10 mouse cellular contexts compared by ENCODE assay signal in genomic region chr2:172477860-172478259, GRCm38 (mm10). TPM values are rescaled to one million over a fixed set of nuclear protein-coding genes. Genes with fewer than 3 reads are reported as not detected.
A peak's percentile ranks its signal among the peaks of the same experiment; 100 is the strongest.
DNase-seq lines count a peak whose midpoint lies in the region; ATAC-seq and TF ChIP-seq lines count a peak whose summit lies in the region.
"Had no signal": no experiment of that assay in that cellular context is flagged by ENCODE, and none has a peak within 500 bp of the region (broad histone marks: within the 10 kb centered on the region; RNA-seq: fewer than 3 reads in every experiment).

No protein-coding gene starts in this region.

- H3K4me1 ChIP-seq in hindbrain, postnatal 0 days (ENCODE audit: insufficient read depth, low read length), result no peaks in the 10 kb centered on the region
- H3K4me1 ChIP-seq in lung, adult 2 months (ENCODE audit: control insufficient read depth, insufficient read depth, low read length), result peaks cover 2% of the 10 kb centered on the region; the same call in 1 of the 2 replicates
- no peaks in the 10 kb centered on the region for H3K4me1 ChIP-seq in neural tube, embryonic 14.5 days (ENCODE audit: control insufficient read depth, insufficient read depth, low read length)
- H3K4me1 ChIP-seq: neural tube, embryonic 12.5 days had no signal

- no peaks in the 10 kb centered on the region for H3K9me3 ChIP-seq in hindbrain, postnatal 0 days (ENCODE audit: low read length)
- no peaks in the 10 kb centered on the region for H3K9me3 ChIP-seq in neural tube, embryonic 14.5 days (ENCODE audit: control insufficient read depth, low read length)
- H3K9me3 ChIP-seq: neural tube, embryonic 12.5 days had no signal

- H3K4me3 ChIP-seq in hindbrain, postnatal 0 days (ENCODE audit: low read length), result no peak overlapping the region
- H3K4me3 ChIP-seq in lung, adult 2 months (replicated peaks; ENCODE audit: extremely low read depth, low read depth, low read length), result no peak overlapping the region
- H3K4me3 ChIP-seq in neural tube, embryonic 14.5 days (ENCODE audit: low read depth, low read length), result no peak overlapping the region
- H3K4me3 ChIP-seq: neural tube, embryonic 12.5 days had no signal

- H3K4me2 ChIP-seq in hindbrain, postnatal 0 days (ENCODE audit: low read depth, low read length), result no peak overlapping the region
- no peak overlapping the region for H3K4me2 ChIP-seq in neural tube, embryonic 14.5 days (ENCODE audit: low read depth, low read length)
- H3K4me2 ChIP-seq: neural tube, embryonic 12.5 days had no signal

- no peak overlapping the region for H3K27ac ChIP-seq in hindbrain, postnatal 0 days
- no peak overlapping the region for H3K27ac ChIP-seq in neural tube, embryonic 14.5 days (ENCODE audit: low read depth, low read length)
- H3K27ac ChIP-seq: neural tube, embryonic 12.5 days had no signal

- H3K36me3 ChIP-seq in hindbrain, postnatal 0 days (ENCODE audit: insufficient read depth, low read length), result no peaks in the 10 kb centered on the region
- H3K36me3 ChIP-seq in neural tube, embryonic 14.5 days (ENCODE audit: control insufficient read depth, insufficient read depth, low read length), result no peaks in the 10 kb centered on the region
- H3K36me3 ChIP-seq: neural tube, embryonic 12.5 days had no signal

- no peaks in the 10 kb centered on the region for H3K27me3 ChIP-seq in hindbrain, postnatal 0 days (ENCODE audit: insufficient read depth, low read length)
- H3K27me3 ChIP-seq in neural tube, embryonic 14.5 days (ENCODE audit: control insufficient read depth, insufficient read depth, low read length), result no peaks in the 10 kb centered on the region
- H3K27me3 ChIP-seq: neural tube, embryonic 12.5 days had no signal

- ATAC-seq in activated CD4-positive, CD25-positive, alpha-beta regulatory T cell, adult 4 months, result peak; percentile 29
- peak; percentile 74; the same call in 1 of the 2 replicates for ATAC-seq in erythroid progenitor cell, adult 5-6 weeks (replicated peaks; ENCODE audit: low FRiP score, poor library complexity, severe bottlenecking)
- ATAC-seq in hindbrain, postnatal 0 days, result peak; percentile 53
- peak; percentile 38 for ATAC-seq in neural tube, embryonic 14.5 days (ENCODE audit: low read depth)

- peak; percentile 88 for TF ChIP-seq CTCF in hindbrain, postnatal 0 days (IDR thresholded peaks at IDR 0.05; ENCODE audit: low read depth)
- TF ChIP-seq CTCF in lung, adult 2 months (IDR thresholded peaks at IDR 0.05; ENCODE audit: insufficient read depth, low read length), result 0 out of 2 replicates have a peak, but pooled peaks have one; percentile 20

- WGBS in hindbrain, postnatal 0 days, result 3% methylated on average over 2 of the region's 2 CpGs
- WGBS in lung, adult 2 months, result 3% methylated on average over 2 of the region's 2 CpGs
- WGBS in neural tube, embryonic 14.5 days, result 3% methylated on average over 2 of the region's 2 CpGs

- no peak overlapping the region for H3K9ac ChIP-seq in hindbrain, postnatal 0 days (replicated peaks; ENCODE audit: low read length)
- no peak overlapping the region for H3K9ac ChIP-seq in neural tube, embryonic 14.5 days (replicated peaks; ENCODE audit: low read depth, low read length)

- TF ChIP-seq POLR2A in lung, adult 2 months (IDR thresholded peaks at IDR 0.05; ENCODE audit: borderline replicate concordance, extremely low read depth, low read depth, low read length), result no peak

- DNase-seq in testis, postnatal 10 days (ENCODE audit: low spot score), result peak; percentile 56
- DNase-seq in testis, postnatal 14 days (ENCODE audit: low spot score), result no peak
- DNase-seq in hindbrain, postnatal 0 days (ENCODE audit: low spot score), result peak; percentile 86
- DNase-seq in lung, adult 2 months, result no peak
- no peak for DNase-seq in gastrocnemius, postnatal 25 days

RNA-seq across cellular contexts. Expression of gene Fam209, which starts 5.5 kb away (rescaled TPM):
- polyA plus RNA-seq in activated CD4-positive, CD25-positive, alpha-beta regulatory T cell, adult 4 months (2017; shearing (Covaris generic)), result 1 to 10 TPM; 1.6 to 1.9 TPM
- total RNA-seq in erythroid progenitor cell, adult 5-6 weeks (2015; ENCODE audit: low replicate concordance), result not detected in 2 replicates
- 1.8 and 3.9 TPM in 2 replicates for total RNA-seq in erythroid progenitor cell, adult 5-6 weeks (2017; ENCODE audit: low replicate concordance)
- not detected in 2 replicates for total RNA-seq in hindbrain, postnatal 0 days (2014; rRNA removed)
- polyA plus RNA-seq in hindbrain, postnatal 0 days (2015; fragmentation: Nextera tagmentation; extraction: Ambion mirVana), result 0.37 and 0.58 TPM in 2 replicates
- polyA plus RNA-seq in lung, adult 2 months (2012; rRNA removed), result 0.25 and 0.26 TPM in 2 replicates
- polyA plus RNA-seq in neural tube, embryonic 14.5 days (2014; fragmentation: Nextera tagmentation; extraction: Ambion mirVana), result 0.82 TPM in 1 of 2 replicates, not detected in the other
- total RNA-seq in gastrocnemius, postnatal 25 days (2021), result under 1 TPM; 0.40 to 0.56 TPM
- polyA plus RNA-seq: neural tube, embryonic 12.5 days had no signal

RNA-seq across cellular contexts. Expression of gene Gcnt7, which starts 19.5 kb away (rescaled TPM):
- polyA plus RNA-seq in activated CD4-positive, CD25-positive, alpha-beta regulatory T cell, adult 4 months (2017; shearing (Covaris generic)), result 1 to 10 TPM; 4.0 to 7.4 TPM
- not detected in 2 replicates for total RNA-seq in erythroid progenitor cell, adult 5-6 weeks (2015; ENCODE audit: low replicate concordance)
- total RNA-seq in erythroid progenitor cell, adult 5-6 weeks (2017; ENCODE audit: low replicate concordance), result not detected in 2 replicates
- not detected in 2 replicates for total RNA-seq in hindbrain, postnatal 0 days (2014; rRNA removed)
- polyA plus RNA-seq in hindbrain, postnatal 0 days (2015; fragmentation: Nextera tagmentation; extraction: Ambion mirVana), result 0.92 and 1.0 TPM in 2 replicates
- 0.06 TPM in 1 of 2 replicates, not detected in the other for polyA plus RNA-seq in lung, adult 2 months (2012; rRNA removed)
- 0.80 and 1.2 TPM in 2 replicates for polyA plus RNA-seq in neural tube, embryonic 14.5 days (2014; fragmentation: Nextera tagmentation; extraction: Ambion mirVana)
- total RNA-seq in gastrocnemius, postnatal 25 days (2021), result not detected
- polyA plus RNA-seq: frontal cortex, adult 2 months had no signal

RNA-seq across cellular contexts. Expression of gene Rtf2, which starts 37.5 kb away (rescaled TPM):
- polyA plus RNA-seq in activated CD4-positive, CD25-positive, alpha-beta regulatory T cell, adult 4 months (2017; shearing (Covaris generic)), result 100 to 1,000 TPM in 1 of 2 experiments, 10 to 100 TPM in 1; 99.4 to 120 TPM
- total RNA-seq in erythroid progenitor cell, adult 5-6 weeks (2015; ENCODE audit: low replicate concordance), result 22.7 and 24.7 TPM in 2 replicates
- total RNA-seq in erythroid progenitor cell, adult 5-6 weeks (2017; ENCODE audit: low replicate concordance), result 47.1 and 74.4 TPM in 2 replicates
- total RNA-seq in hindbrain, postnatal 0 days (2014; rRNA removed), result 65.4 and 65.6 TPM in 2 replicates
- 83.6 and 87.9 TPM in 2 replicates for polyA plus RNA-seq in hindbrain, postnatal 0 days (2015; fragmentation: Nextera tagmentation; extraction: Ambion mirVana)
- 34.1 and 47.6 TPM in 2 replicates for polyA plus RNA-seq in lung, adult 2 months (2012; rRNA removed)
- 94.9 and 102 TPM in 2 replicates for polyA plus RNA-seq in neural tube, embryonic 14.5 days (2014; fragmentation: Nextera tagmentation; extraction: Ambion mirVana)
- total RNA-seq in gastrocnemius, postnatal 25 days (2021), result 10 to 100 TPM; 28.4 to 29.4 TPM

Comparison
In these comparisons a context has a peak if more than half of its experiments do, and no peak if none do; other contexts are left out.
1. DNase-seq: peak in testis, postnatal 10 days (single experiment) and hindbrain, postnatal 0 days (single experiment); none in testis, postnatal 14 days (single experiment), lung, adult 2 months (single experiment) and gastrocnemius, postnatal 25 days (single experiment).
2. Peak in every context shown above with its lines, with median percentiles within 50 percentile points of each other: ATAC-seq.